Mouse (Mus musculus): ENCODE results near the gene Tor2a.

GRCm38 (mm10) chr2:32737008-32737407 lies 20.0 kb upstream of the Tor2a start:
- TF ChIP-seq CTCF (IDR thresholded peaks at IDR 0.05 in 2 of 3, conservative IDR thresholded peaks at IDR 0.05 in 1 of 3; ENCODE audit: control insufficient read depth in 1 of 3, insufficient read depth in 1 of 3, low read depth in 2 of 3, low read length in 3 of 3, poor library complexity in 1 of 3, severe bottlenecking in 1 of 3) (no peak), EP300 (IDR thresholded peaks at IDR 0.05; ENCODE audit: low read depth in 1 of 2, low read length in 2 of 2) (no peak)
